Mouse (Mus musculus) heart, postnatal 0 days (tissue): ENCODE measurements at regions not wholly inside any gene's neighbourhood (a gene's known extent, or its start where the extent isn't known, plus 50 kb on each side); places are given as distances from the start of the nearest gene placed in this dataset.

ENCODE experiments used
- CTCF ChIP-seq: IDR thresholded peaks from 2 replicates; pipeline ENCODE4 v1.5.1; 2016; ENCODE audit warnings: antibody characterized with exemption, control low read depth, low read depth
- EP300 ChIP-seq: IDR thresholded peaks from 2 replicates; pipeline ENCODE4 v1.6.1; 2016; ENCODE audit warnings: antibody characterized with exemption, low read depth

DNA sequence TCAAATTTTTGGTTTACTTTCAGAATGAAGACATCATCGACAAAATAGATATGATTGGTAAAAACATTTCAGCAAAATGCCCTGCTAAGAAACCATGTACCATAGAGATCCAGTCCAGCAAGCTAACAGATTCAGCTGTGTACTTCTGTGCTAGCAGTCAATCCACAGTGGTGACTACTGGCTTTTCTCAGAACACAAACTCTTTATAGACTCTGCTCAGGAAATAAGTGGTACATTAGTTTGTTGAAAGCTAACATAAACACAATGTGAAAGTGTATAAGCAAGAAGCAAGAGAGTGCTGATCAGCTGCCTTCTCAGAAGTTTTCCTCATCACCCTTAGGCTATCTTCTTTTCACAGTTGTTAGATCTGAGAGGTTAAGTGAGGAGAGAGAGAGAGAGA is 99.2 kb upstream of the Try4 start:
- no peak for TF ChIP-seq CTCF
- no peak for TF ChIP-seq EP300
